ENCODE assay signal across 11 mouse cellular contexts in genomic region chr11:69603516-69603915, GRCm38 (mm10). TPM values are rescaled to one million over a fixed set of nuclear protein-coding genes. Genes with fewer than 3 reads are reported as not detected.
DNase-seq lines count a peak whose midpoint lies in the region; ATAC-seq and TF ChIP-seq lines count a peak whose summit lies in the region.
"Had no signal": no experiment of that assay in that cellular context is flagged by ENCODE, and none has a peak within 500 bp of the region (broad histone marks: within the 10 kb centered on the region; RNA-seq: fewer than 3 reads in every experiment).

No protein-coding gene starts in this region.

- DNase-seq in kidney, adult 9 months = peak; percentile 36
- DNase-seq in forebrain, postnatal 0 days = no peak
- peak; percentile 55 for DNase-seq in heart, postnatal 0 days (ENCODE audit: low spot score)
- no peak for DNase-seq in right cerebral cortex, adult 2 months (ENCODE audit: low spot score in 2 of 2)
- DNase-seq in lung, postnatal 0 days (ENCODE audit: low spot score) = no peak
- DNase-seq: left cerebral cortex, postnatal 4 days; right cerebral cortex, postnatal 4 days; thymus, postnatal 14 days had no signal

- H3K4me2 ChIP-seq in kidney, embryonic 14.5 days (replicated peaks; ENCODE audit: low read depth, low read length) = no peak overlapping the region
- H3K4me2 ChIP-seq in forebrain, postnatal 0 days (ENCODE audit: low read depth) = peak overlapping the region; percentile 94
- 0 out of 2 replicates have a peak overlapping the region, but pooled peaks have one; percentile 97 for H3K4me2 ChIP-seq in heart, postnatal 0 days (ENCODE audit: low read depth, low read length)
- H3K4me2 ChIP-seq in liver, embryonic 15.5 days = peak overlapping the region; percentile 99
- no peak overlapping the region for H3K4me2 ChIP-seq in lung, postnatal 0 days (replicated peaks; ENCODE audit: low read depth, low read length)

- peaks cover 34% of the 10 kb centered on the region for H3K4me1 ChIP-seq in kidney, embryonic 14.5 days (ENCODE audit: control insufficient read depth, insufficient read depth, low read length)
- peaks cover 15% of the 10 kb centered on the region for H3K4me1 ChIP-seq in forebrain, postnatal 0 days (ENCODE audit: insufficient read depth)
- peaks cover 60% of the 10 kb centered on the region for H3K4me1 ChIP-seq in heart, postnatal 0 days (ENCODE audit: control insufficient read depth, insufficient read depth)
- peaks cover 86% of the 10 kb centered on the region for H3K4me1 ChIP-seq in liver, embryonic 15.5 days (replicated peaks)
- H3K4me1 ChIP-seq in lung, postnatal 0 days (ENCODE audit: insufficient read depth, low read depth, low read length) = peaks cover 23% of the 10 kb centered on the region; the same call in 1 of the 2 replicates

- peaks cover 7% of the 10 kb centered on the region; the same call in 1 of the 2 replicates for H3K27me3 ChIP-seq in kidney, embryonic 14.5 days (ENCODE audit: control insufficient read depth, insufficient read depth, low read length)
- no peaks in the 10 kb centered on the region for H3K27me3 ChIP-seq in forebrain, postnatal 0 days (ENCODE audit: insufficient read depth, low read length)
- H3K27me3 ChIP-seq in heart, postnatal 0 days (ENCODE audit: control insufficient read depth, insufficient read depth, low read length) = no peaks in the 10 kb centered on the region
- peaks cover 13% of the 10 kb centered on the region; the same call in 1 of the 2 replicates for H3K27me3 ChIP-seq in liver, embryonic 15.5 days
- 0 out of 2 replicates have a peak, but pooled peaks cover 4% of the 10 kb centered on the region for H3K27me3 ChIP-seq in lung, postnatal 0 days (replicated peaks; ENCODE audit: insufficient read depth, low read length)
- H3K27me3 ChIP-seq: embryonic facial prominence, embryonic 15.5 days had no signal

- no peaks in the 10 kb centered on the region for H3K36me3 ChIP-seq in kidney, embryonic 14.5 days (ENCODE audit: control insufficient read depth, insufficient read depth, low read length)
- H3K36me3 ChIP-seq in forebrain, postnatal 0 days (ENCODE audit: insufficient read depth) = peaks cover 23% of the 10 kb centered on the region; the same call in 1 of the 2 replicates
- H3K36me3 ChIP-seq in heart, postnatal 0 days (replicated peaks; ENCODE audit: control insufficient read depth, insufficient read depth, low read length) = no peaks in the 10 kb centered on the region
- H3K36me3 ChIP-seq in liver, embryonic 15.5 days (replicated peaks) = peaks cover 3% of the 10 kb centered on the region; the same call in 1 of the 2 replicates
- no peaks in the 10 kb centered on the region for H3K36me3 ChIP-seq in lung, postnatal 0 days (ENCODE audit: insufficient read depth, low read length)
- H3K36me3 ChIP-seq: embryonic facial prominence, embryonic 15.5 days had no signal

- WGBS in kidney, embryonic 14.5 days = 69% methylated on average over 8 of the region's 8 CpGs
- WGBS in forebrain, postnatal 0 days = 78% methylated on average over 8 of the region's 8 CpGs
- WGBS in heart, postnatal 0 days = 55% methylated on average over 8 of the region's 8 CpGs
- 75% methylated on average over 8 of the region's 8 CpGs for WGBS in liver, embryonic 15.5 days (ENCODE audit: insufficient replicate concordance)
- 76% methylated on average over 8 of the region's 8 CpGs for WGBS in lung, postnatal 0 days

- H3K4me3 ChIP-seq in kidney, embryonic 14.5 days (ENCODE audit: low read length) = no peak overlapping the region
- H3K4me3 ChIP-seq in forebrain, postnatal 0 days (ENCODE audit: low read depth, low read length) = no peak overlapping the region
- H3K4me3 ChIP-seq in heart, postnatal 0 days (ENCODE audit: low read depth, low read length) = no peak overlapping the region
- no peak overlapping the region for H3K4me3 ChIP-seq in liver, embryonic 15.5 days (replicated peaks)
- H3K4me3 ChIP-seq in lung, postnatal 0 days (ENCODE audit: low read depth, low read length) = no peak overlapping the region

- H3K27ac ChIP-seq in kidney, embryonic 14.5 days (ENCODE audit: low read depth, low read length) = no peak overlapping the region
- no peak overlapping the region for H3K27ac ChIP-seq in forebrain, postnatal 0 days (ENCODE audit: low read depth, low read length)
- peak overlapping the region; percentile 79 for H3K27ac ChIP-seq in heart, postnatal 0 days (ENCODE audit: low read depth)
- H3K27ac ChIP-seq in liver, embryonic 15.5 days (replicated peaks) = peak overlapping the region; percentile 83
- no peak overlapping the region for H3K27ac ChIP-seq in lung, postnatal 0 days (ENCODE audit: low read length)

- TF ChIP-seq EP300 in heart, postnatal 0 days (IDR thresholded peaks at IDR 0.05; ENCODE audit: low read depth) = no peak
- TF ChIP-seq EP300 in lung, postnatal 0 days (IDR thresholded peaks at IDR 0.05) = no peak

- TF ChIP-seq CTCF in forebrain, postnatal 0 days (IDR thresholded peaks at IDR 0.05; ENCODE audit: low read depth) = no peak
- no peak for TF ChIP-seq CTCF in heart, postnatal 0 days (IDR thresholded peaks at IDR 0.05; ENCODE audit: low read depth)
- no peak for TF ChIP-seq CTCF in lung, postnatal 0 days (IDR thresholded peaks at IDR 0.05)

- ATAC-seq in kidney, embryonic 14.5 days (ENCODE audit: low FRiP score, low TSS enrichment) = no peak
- ATAC-seq in forebrain, postnatal 0 days = no peak
- no peak for ATAC-seq in heart, postnatal 0 days (ENCODE audit: insufficient read depth, low read depth)
- no peak for ATAC-seq in liver, embryonic 15.5 days (ENCODE audit: insufficient read depth)
- no peak for ATAC-seq in lung, postnatal 0 days

- no peaks in the 10 kb centered on the region for H3K9me3 ChIP-seq in kidney, embryonic 14.5 days (ENCODE audit: control insufficient read depth, low read length)
- no peaks in the 10 kb centered on the region for H3K9me3 ChIP-seq in forebrain, postnatal 0 days (ENCODE audit: low read length)
- H3K9me3 ChIP-seq in heart, postnatal 0 days (replicated peaks; ENCODE audit: control insufficient read depth, low read length) = no peaks in the 10 kb centered on the region
- no peaks in the 10 kb centered on the region for H3K9me3 ChIP-seq in liver, embryonic 15.5 days (replicated peaks)
- H3K9me3 ChIP-seq in lung, postnatal 0 days (ENCODE audit: low read length) = no peaks in the 10 kb centered on the region
- H3K9me3 ChIP-seq: embryonic facial prominence, embryonic 15.5 days had no signal

- H3K9ac ChIP-seq in kidney, embryonic 14.5 days (ENCODE audit: low read depth, low read length) = no peak overlapping the region
- no peak overlapping the region for H3K9ac ChIP-seq in forebrain, postnatal 0 days
- H3K9ac ChIP-seq in heart, postnatal 0 days (replicated peaks; ENCODE audit: low read depth, low read length) = no peak overlapping the region
- H3K9ac ChIP-seq in liver, embryonic 15.5 days = no peak overlapping the region
- H3K9ac ChIP-seq in lung, postnatal 0 days (replicated peaks; ENCODE audit: low read depth) = no peak overlapping the region
- H3K9ac ChIP-seq: embryonic facial prominence, embryonic 15.5 days had no signal

RNA-seq across cellular contexts. Expression of gene Atp1b2, which starts 2.2 kb away (rescaled TPM):
- polyA plus RNA-seq in kidney, embryonic 14.5 days (2014; fragmentation: Nextera tagmentation; extraction: Ambion mirVana) = 7.6 and 11.4 TPM in 2 replicates
- total RNA-seq in forebrain, postnatal 0 days (2014; rRNA removed) = 38.9 and 74.0 TPM in 2 replicates
- polyA plus RNA-seq in forebrain, postnatal 0 days (2015; fragmentation: Nextera tagmentation; extraction: Ambion mirVana) = 83.2 and 106 TPM in 2 replicates
- 23.7 and 24.7 TPM in 2 replicates for total RNA-seq in heart, postnatal 0 days (2014; rRNA removed; ENCODE audit: low replicate concordance)
- 15.1 and 16.8 TPM in 2 replicates for polyA plus RNA-seq in heart, postnatal 0 days (2015; fragmentation: Nextera tagmentation; extraction: Ambion mirVana)
- polyA plus RNA-seq in liver, embryonic 15.5 days (2015; fragmentation: Nextera tagmentation; extraction: Ambion mirVana) = 14.1 and 14.7 TPM in 2 replicates
- 7.5 and 8.1 TPM in 2 replicates for polyA plus RNA-seq in lung, postnatal 0 days (2015; fragmentation: Nextera tagmentation; extraction: Ambion mirVana)

RNA-seq across cellular contexts. Expression of gene Shbg, which starts 14.2 kb away (rescaled TPM):
- polyA plus RNA-seq in kidney, embryonic 14.5 days (2014; fragmentation: Nextera tagmentation; extraction: Ambion mirVana) = not detected in 2 replicates
- not detected in 2 replicates for total RNA-seq in forebrain, postnatal 0 days (2014; rRNA removed)
- polyA plus RNA-seq in forebrain, postnatal 0 days (2015; fragmentation: Nextera tagmentation; extraction: Ambion mirVana) = not detected in 2 replicates
- total RNA-seq in heart, postnatal 0 days (2014; rRNA removed; ENCODE audit: low replicate concordance) = not detected in 2 replicates
- 0.08 TPM in 1 of 2 replicates, not detected in the other for polyA plus RNA-seq in heart, postnatal 0 days (2015; fragmentation: Nextera tagmentation; extraction: Ambion mirVana)
- 26.6 and 27.2 TPM in 2 replicates for polyA plus RNA-seq in liver, embryonic 15.5 days (2015; fragmentation: Nextera tagmentation; extraction: Ambion mirVana)
- not detected in 2 replicates for polyA plus RNA-seq in lung, postnatal 0 days (2015; fragmentation: Nextera tagmentation; extraction: Ambion mirVana)
- total RNA-seq: left cerebral cortex, postnatal 4 days had no signal
- polyA plus RNA-seq: embryonic facial prominence, embryonic 15.5 days had no signal

RNA-seq across cellular contexts. Expression of gene Sat2, which starts 18.3 kb away (rescaled TPM):
- 16.9 and 22.6 TPM in 2 replicates for polyA plus RNA-seq in kidney, embryonic 14.5 days (2014; fragmentation: Nextera tagmentation; extraction: Ambion mirVana)
- total RNA-seq in forebrain, postnatal 0 days (2014; rRNA removed) = 8.6 and 18.9 TPM in 2 replicates
- 27.3 and 28.0 TPM in 2 replicates for polyA plus RNA-seq in forebrain, postnatal 0 days (2015; fragmentation: Nextera tagmentation; extraction: Ambion mirVana)
- 7.3 TPM in 1 of 2 replicates, not detected in the other for total RNA-seq in heart, postnatal 0 days (2014; rRNA removed; ENCODE audit: low replicate concordance)
- polyA plus RNA-seq in heart, postnatal 0 days (2015; fragmentation: Nextera tagmentation; extraction: Ambion mirVana) = 17.8 and 18.8 TPM in 2 replicates
- polyA plus RNA-seq in liver, embryonic 15.5 days (2015; fragmentation: Nextera tagmentation; extraction: Ambion mirVana) = 10.2 and 11.1 TPM in 2 replicates
- polyA plus RNA-seq in lung, postnatal 0 days (2015; fragmentation: Nextera tagmentation; extraction: Ambion mirVana) = 14.4 and 16.3 TPM in 2 replicates

RNA-seq across cellular contexts. Expression of gene Trp53, which starts 23.4 kb away (rescaled TPM):
- 214 and 219 TPM in 2 replicates for polyA plus RNA-seq in kidney, embryonic 14.5 days (2014; fragmentation: Nextera tagmentation; extraction: Ambion mirVana)
- 40.1 and 43.1 TPM in 2 replicates for total RNA-seq in forebrain, postnatal 0 days (2014; rRNA removed)
- polyA plus RNA-seq in forebrain, postnatal 0 days (2015; fragmentation: Nextera tagmentation; extraction: Ambion mirVana) = 52.4 and 59.8 TPM in 2 replicates
- total RNA-seq in heart, postnatal 0 days (2014; rRNA removed; ENCODE audit: low replicate concordance) = 33.6 and 35.9 TPM in 2 replicates
- polyA plus RNA-seq in heart, postnatal 0 days (2015; fragmentation: Nextera tagmentation; extraction: Ambion mirVana) = 31.5 and 32.6 TPM in 2 replicates
- 62.4 and 63.8 TPM in 2 replicates for polyA plus RNA-seq in liver, embryonic 15.5 days (2015; fragmentation: Nextera tagmentation; extraction: Ambion mirVana)
- polyA plus RNA-seq in lung, postnatal 0 days (2015; fragmentation: Nextera tagmentation; extraction: Ambion mirVana) = 39.8 and 50.6 TPM in 2 replicates

RNA-seq across cellular contexts. Expression of gene Wrap53, which starts 23.5 kb away (rescaled TPM):
- 26.9 and 31.9 TPM in 2 replicates for polyA plus RNA-seq in kidney, embryonic 14.5 days (2014; fragmentation: Nextera tagmentation; extraction: Ambion mirVana)
- total RNA-seq in forebrain, postnatal 0 days (2014; rRNA removed) = 10.5 and 13.1 TPM in 2 replicates
- 14.6 and 17.3 TPM in 2 replicates for polyA plus RNA-seq in forebrain, postnatal 0 days (2015; fragmentation: Nextera tagmentation; extraction: Ambion mirVana)
- total RNA-seq in heart, postnatal 0 days (2014; rRNA removed; ENCODE audit: low replicate concordance) = 12.4 and 18.7 TPM in 2 replicates
- 6.7 and 7.8 TPM in 2 replicates for polyA plus RNA-seq in heart, postnatal 0 days (2015; fragmentation: Nextera tagmentation; extraction: Ambion mirVana)
- polyA plus RNA-seq in liver, embryonic 15.5 days (2015; fragmentation: Nextera tagmentation; extraction: Ambion mirVana) = 15.9 and 16.9 TPM in 2 replicates
- polyA plus RNA-seq in lung, postnatal 0 days (2015; fragmentation: Nextera tagmentation; extraction: Ambion mirVana) = 13.8 and 14.3 TPM in 2 replicates

Comparison
In these comparisons a context has a peak if more than half of its experiments do, and no peak if none do; other contexts are left out.
1. DNase-seq: peak in kidney, adult 9 months (single experiment) and heart, postnatal 0 days (single experiment); none in forebrain, postnatal 0 days (single experiment), right cerebral cortex, adult 2 months (0 of 2) and lung, postnatal 0 days (single experiment).
2. H3K27ac ChIP-seq: peak in heart, postnatal 0 days (single experiment) and liver, embryonic 15.5 days (single experiment); none in kidney, embryonic 14.5 days (single experiment), forebrain, postnatal 0 days (single experiment) and lung, postnatal 0 days (single experiment).
3. H3K4me2 ChIP-seq: peak in forebrain, postnatal 0 days (single experiment), heart, postnatal 0 days (single experiment) and liver, embryonic 15.5 days (single experiment); none in kidney, embryonic 14.5 days (single experiment) and lung, postnatal 0 days (single experiment).
4. RNA of gene Shbg, which starts 14.2 kb away (polyA plus RNA-seq): 26.6 to 27.2 TPM in liver, embryonic 15.5 days; not detected in forebrain, postnatal 0 days, 0.08 TPM in heart, postnatal 0 days, not detected in kidney, embryonic 14.5 days and not detected in lung, postnatal 0 days; every median in the first group is over 10 times any median in the second.